Mouse (Mus musculus) CH12.LX (cell line): ENCODE measurements around the gene Pde3a.

ENCODE experiments used
- CHD1 ChIP-seq: IDR thresholded peaks from 2 replicates; pipeline ENCODE4 v1.6.1; 2012; ENCODE audit warnings: low read depth, low read length, improper control_type of control experiment, inconsistent platforms
- CTCF ChIP-seq, 2 experiments: IDR thresholded peaks in 1 of 2; conservative IDR thresholded peaks in 1 of 2; 2 replicates each; pipeline ENCODE4 v1.5.1; 2011 to 2012; ENCODE audit warnings: low read depth in 2 of 2, low read length in 2 of 2, improper control_type of control experiment in 1 of 2, inconsistent platforms in 1 of 2, mild to moderate bottlenecking in 1 of 2, moderate library complexity in 1 of 2
- EP300 ChIP-seq: IDR thresholded peaks from 2 replicates; pipeline ENCODE4 v1.6.1; 2011; ENCODE audit warnings: low read length, improper control_type of control experiment
- POLR2A ChIP-seq: IDR thresholded peaks from 2 replicates; pipeline ENCODE4 v1.6.1; 2011; ENCODE audit warnings: low read depth, mild to moderate bottlenecking, improper control_type of control experiment, low read length
- USF2 ChIP-seq: conservative IDR thresholded peaks from 2 replicates; pipeline ENCODE4 v1.6.1; 2011; ENCODE audit warnings: low read depth, low read length, improper control_type of control experiment

- TF ChIP-seq CTCF (conservative IDR thresholded peaks at IDR 0.05 in 1 of 2, IDR thresholded peaks at IDR 0.05 in 1 of 2; ENCODE audit: low read depth in 2 of 2, low read length in 2 of 2) (no peak), USF2 (no peak), POLR2A (no peak), EP300 (no peak), CHD1 (no peak)
Observed at GRCm38 (mm10) chr6:141474696-141475095, 225.6 kb downstream of the Pde3a start.
